Mouse (Mus musculus) brain, embryonic 14.5 days (tissue): ENCODE measurements around the gene Sap30l.

Experiments
- CTCF ChIP-seq: fragments of 200-500 bp; IDR thresholded peaks from 2 replicates; pipeline ENCODE4 v1.5.1; 2012; ENCODE audit warnings: inconsistent platforms, mild to moderate bottlenecking, moderate library complexity, borderline replicate concordance; ENCODE audit not compliant: insufficient read depth, insufficient read length; ENCODE audit errors: extremely low read depth
- POLR2A ChIP-seq: fragments of 200-500 bp; IDR thresholded peaks from 2 replicates; pipeline ENCODE4 v1.6.1; 2012; ENCODE audit warnings: mild to moderate bottlenecking, inconsistent platforms, borderline replicate concordance; ENCODE audit not compliant: poor library complexity, insufficient read depth, insufficient read length, severe bottlenecking; ENCODE audit errors: extremely low read depth

GRCm38 (mm10) chr11:57834031-57834430, 32.6 kb downstream of the Sap30l start:
- TF ChIP-seq CTCF: no peak
- no peak for TF ChIP-seq POLR2A
